Mouse (Mus musculus): Measurements from ENCODE around the gene Morn2.
A peak's percentile ranks its signal among the peaks of the same experiment; 100 is the strongest.
"Not testable (repeated sequence)": the region's sequence is repeated elsewhere in the genome, so short reads cannot be mapped to it uniquely, and the experiment has no call there.

Morn2 gene

GRCm38 (mm10) chr17:80290074-80290657 lies at the start of gene Morn2, which contains the start of gene Dhx57:
Gene Morn2, plus strand, starts transcription at chr17:80290203.
Gene Dhx57, minus strand, starts transcription at chr17:80290476.
- DNase-seq = peak; percentile 98

GRCm38 (mm10) chr17:80241594-80241993 lies 48.4 kb upstream of the Morn2 start:
- no peak for DNase-seq

GRCm38 (mm10) chr17:80243116-80243515 lies 46.9 kb upstream of the Morn2 start:
- DNase-seq = peak; percentile 16

- DNase-seq = peak; percentile 50
These were observed 37.1 kb upstream of the Morn2 start for GRCm38 (mm10) chr17:80252757-80253525.

- DNase-seq = peak; percentile 7
These were observed 35.6 kb upstream of the Morn2 start for GRCm38 (mm10) chr17:80254421-80254820.

- DNase-seq = peak; percentile 84
These were observed 34.8 kb upstream of the Morn2 start for GRCm38 (mm10) chr17:80255208-80255607.

- DNase-seq = no peak
These were observed 22.9 kb upstream of the Morn2 start for GRCm38 (mm10) chr17:80267065-80267464.

- DNase-seq = no peak
These were observed 21.9 kb upstream of the Morn2 start for GRCm38 (mm10) chr17:80268151-80268550.

- not testable (repeated sequence) for DNase-seq
These were observed 19.4 kb upstream of the Morn2 start for GRCm38 (mm10) chr17:80270622-80271021.

GRCm38 (mm10) chr17:80278255-80278654 lies 11.7 kb upstream of the Morn2 start:
- peak; percentile 32 for DNase-seq

GRCm38 (mm10) chr17:80279340-80280070 lies 10.5 kb upstream of the Morn2 start:
- no peak for DNase-seq

GRCm38 (mm10) chr17:80284446-80284845 lies 5.6 kb upstream of the Morn2 start:
- no peak for DNase-seq

GRCm38 (mm10) chr17:80288012-80288411 lies 2.0 kb upstream of the Morn2 start:
- DNase-seq = no peak

- no peak for DNase-seq
These were observed 526 bp upstream of the Morn2 start for GRCm38 (mm10) chr17:80289280-80290073.

GRCm38 (mm10) chr17:80291148-80291547 lies 1.1 kb downstream of the Morn2 start:
- DNase-seq = peak; percentile 80

GRCm38 (mm10) chr17:80295258-80295657 lies 5.3 kb downstream of the Morn2 start:
- DNase-seq = no peak

GRCm38 (mm10) chr17:80298844-80299243 lies 8.8 kb downstream of the Morn2 start:
- no peak for DNase-seq

- no peak for DNase-seq
These were observed 17.2 kb downstream of the Morn2 start, which contains the start of gene Arhgef33 for GRCm38 (mm10) chr17:80307251-80307650. Gene Arhgef33, plus strand, starts transcription at chr17:80307407.

- no peak for DNase-seq
These were observed 21.8 kb downstream of the Morn2 start for GRCm38 (mm10) chr17:80311761-80312160.

GRCm38 (mm10) chr17:80312405-80312804 lies 22.4 kb downstream of the Morn2 start:
- DNase-seq = no peak

GRCm38 (mm10) chr17:80322228-80322627 lies 32.2 kb downstream of the Morn2 start:
- no peak for DNase-seq

GRCm38 (mm10) chr17:80323015-80323414 lies 33.0 kb downstream of the Morn2 start:
- DNase-seq = no peak

GRCm38 (mm10) chr17:80323658-80324057 lies 33.7 kb downstream of the Morn2 start:
- peak; percentile 18 for DNase-seq

Measured in lung, postnatal 36 days (tissue).